Mouse (Mus musculus): ENCODE results near the gene Prdm4.

Prdm4 gene

DNA sequence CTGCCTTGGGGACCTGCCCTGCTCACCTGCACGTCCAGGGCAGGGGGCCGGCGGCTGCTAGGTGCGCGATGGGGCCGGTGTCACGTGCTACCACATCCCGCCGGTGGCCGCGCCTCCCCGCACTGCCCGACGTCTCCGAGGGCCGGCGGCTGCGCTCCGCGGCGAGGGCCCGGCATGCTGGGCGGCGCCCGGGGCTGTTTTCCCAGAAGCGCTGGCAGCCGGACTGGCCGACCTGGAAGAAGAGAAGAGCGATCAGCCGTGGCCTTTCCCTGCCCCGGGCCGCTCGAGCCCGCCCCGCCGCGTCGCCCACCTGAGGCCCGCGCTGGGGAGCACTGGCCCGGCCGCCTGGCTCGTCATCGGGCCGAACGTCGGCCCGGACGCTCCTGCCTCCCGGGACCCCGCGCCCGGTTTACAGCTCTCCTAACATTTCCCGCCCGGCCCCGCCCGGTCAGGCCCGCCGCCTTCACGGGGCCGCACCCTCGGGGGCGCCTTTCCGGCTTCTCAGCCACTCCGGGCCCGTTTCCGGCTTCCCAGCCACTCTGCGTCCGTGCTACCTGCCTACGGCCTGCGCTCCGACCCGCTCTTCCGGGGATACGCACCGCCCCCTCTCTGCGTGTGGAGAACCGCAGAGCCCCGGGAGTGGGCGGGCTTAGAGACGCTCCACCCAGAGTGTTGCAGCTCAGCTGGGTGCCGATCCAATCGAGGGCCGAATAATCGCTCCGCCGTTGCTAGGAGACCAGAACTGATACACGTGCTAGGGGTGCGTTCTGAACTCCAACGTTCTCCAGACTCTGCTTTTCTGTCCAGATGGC lies at the start of gene Prdm4:
Gene Prdm4 (minus strand): TSS at position 645 of the 812 bp plus-strand sequence.
- DNase-seq (ENCODE audit: low spot score): peak; percentile 99

DNA sequence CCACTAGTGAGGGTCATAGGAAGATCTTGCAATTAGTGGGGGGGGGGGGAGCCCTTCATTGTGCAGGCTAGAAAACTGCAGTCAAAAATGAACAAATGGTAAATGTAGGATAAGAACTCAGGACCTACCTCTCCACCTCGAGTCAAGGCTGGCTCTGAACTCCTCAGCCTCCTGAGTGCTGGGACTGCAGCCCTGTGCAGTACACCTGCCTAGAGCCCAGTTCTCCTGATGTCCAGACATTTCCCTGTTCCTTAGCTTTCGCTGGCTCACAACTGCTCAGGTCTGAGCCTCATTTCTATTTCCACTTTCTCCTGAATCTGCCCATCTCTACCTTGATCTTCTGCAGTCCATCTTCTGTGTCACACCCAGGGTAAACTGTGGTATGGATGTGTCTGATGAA lies 49.5 kb upstream of the Prdm4 start:
- DNase-seq (ENCODE audit: low spot score): no peak

DNA sequence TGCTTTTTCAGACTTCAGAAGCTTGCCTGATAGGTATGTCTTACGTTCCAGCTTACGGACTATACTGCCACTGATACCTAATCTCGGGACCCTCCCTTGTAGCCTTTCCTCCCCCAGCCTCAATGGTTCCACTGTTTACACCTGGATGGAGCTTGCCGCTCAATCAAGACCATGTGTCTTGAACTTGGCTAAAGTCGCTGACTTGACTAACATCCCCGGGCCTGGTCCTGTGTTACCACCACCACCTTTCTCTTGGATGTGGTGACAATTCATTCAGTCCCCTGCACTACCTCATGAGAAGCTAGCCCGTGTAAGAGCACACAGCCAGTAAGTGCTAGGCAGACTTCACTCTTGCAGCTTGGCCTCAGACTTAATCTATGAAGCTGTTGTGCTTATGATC lies 47.4 kb upstream of the Prdm4 start:
- no peak for DNase-seq (ENCODE audit: low spot score)

DNA sequence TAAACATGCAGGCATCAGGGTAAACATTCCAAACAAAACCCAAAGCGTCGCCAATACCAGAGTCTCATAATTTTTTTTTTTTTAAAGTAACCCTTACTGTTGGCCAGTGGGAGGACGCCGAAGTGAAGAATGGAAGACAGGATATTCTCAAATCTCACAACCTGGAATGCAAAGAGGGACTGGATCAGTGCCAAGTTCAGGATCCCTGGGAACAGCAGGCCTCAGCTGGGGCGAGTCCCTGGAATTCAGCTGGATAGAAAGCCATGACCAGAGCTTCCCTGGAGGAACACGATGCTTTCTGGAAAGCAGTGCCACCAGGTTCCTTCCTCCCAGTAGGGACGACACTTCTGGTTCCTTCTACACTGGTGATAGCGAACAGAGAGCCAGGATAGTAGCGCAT lies 46.0 kb upstream of the Prdm4 start:
- DNase-seq (ENCODE audit: low spot score): peak; percentile 26

DNA sequence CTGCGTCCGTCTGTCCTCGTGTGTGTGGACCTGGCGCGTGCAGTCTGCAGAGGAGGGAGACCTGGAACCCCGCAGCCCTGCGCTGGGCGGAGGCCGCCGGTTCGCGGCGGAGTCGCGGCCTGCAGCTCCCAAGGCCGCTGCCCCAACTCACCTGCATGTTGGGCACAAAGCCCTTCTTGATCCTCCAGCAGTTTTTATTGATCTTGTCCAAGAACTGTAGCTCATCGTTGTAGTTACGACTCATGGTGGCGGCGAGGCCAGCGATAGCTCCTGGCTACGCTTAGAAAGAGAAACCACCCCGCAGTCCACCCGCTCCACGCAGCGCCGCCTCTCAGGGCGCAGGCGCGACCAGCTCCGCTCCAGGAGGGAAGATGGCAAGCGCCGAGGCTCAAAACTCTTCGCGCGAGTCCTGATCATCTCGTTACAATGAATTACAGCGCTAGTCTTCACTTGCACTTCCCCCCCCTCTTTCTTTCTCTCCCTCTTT lies 40.6 kb upstream of the Prdm4 start, which contains the start of gene Rtcb:
Gene Rtcb (minus strand): TSS at position 360 of the 487 bp plus-strand sequence.
- DNase-seq (ENCODE audit: low spot score): peak; percentile 97

DNA sequence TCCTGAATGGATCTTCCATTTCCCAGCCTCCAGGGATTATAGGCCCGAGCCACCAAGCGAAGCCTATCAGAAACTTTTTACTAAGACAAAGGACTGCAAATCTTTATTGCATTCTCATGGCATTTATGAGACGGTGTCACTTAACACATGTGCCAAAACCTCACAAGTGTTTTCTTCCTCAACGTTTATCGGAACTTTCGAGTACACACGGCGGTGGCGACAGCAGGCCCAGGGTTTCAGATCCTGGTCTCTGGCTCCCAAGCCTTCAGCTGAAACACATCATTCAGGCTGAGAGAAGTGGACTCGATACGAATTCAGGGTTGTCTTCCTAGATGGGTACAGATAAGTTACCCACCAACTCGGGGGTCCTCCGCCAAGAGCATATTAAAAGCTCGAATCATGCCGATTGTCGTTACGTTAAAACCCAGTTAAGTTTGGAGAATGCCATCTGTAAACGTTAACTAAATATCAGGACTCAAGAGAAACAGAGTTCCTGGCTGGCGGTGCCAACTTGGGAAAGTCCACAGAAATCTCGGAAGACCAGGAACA lies 40.0 kb upstream of the Prdm4 start:
- no peak for DNase-seq (ENCODE audit: low spot score)

DNA sequence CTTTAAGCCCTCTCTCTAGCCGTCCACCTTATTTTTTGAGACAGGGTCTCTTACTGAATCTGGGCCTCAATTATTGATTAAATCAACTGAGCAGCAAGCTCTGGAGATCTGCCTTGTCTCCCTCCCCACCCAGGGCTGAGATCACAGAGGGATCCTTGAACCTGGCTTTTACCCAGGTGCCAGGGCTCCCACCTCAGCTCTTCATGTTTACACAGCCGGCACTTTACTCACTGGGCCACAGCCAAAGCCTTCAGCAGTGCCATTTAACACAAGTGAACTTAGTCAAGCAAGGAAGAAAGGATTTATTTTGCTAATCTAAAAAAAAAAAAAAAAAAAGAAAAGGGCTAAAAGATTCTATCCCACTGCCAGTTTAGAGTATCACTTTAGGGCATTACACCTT lies 37.5 kb upstream of the Prdm4 start:
- DNase-seq (ENCODE audit: low spot score): no peak

DNA sequence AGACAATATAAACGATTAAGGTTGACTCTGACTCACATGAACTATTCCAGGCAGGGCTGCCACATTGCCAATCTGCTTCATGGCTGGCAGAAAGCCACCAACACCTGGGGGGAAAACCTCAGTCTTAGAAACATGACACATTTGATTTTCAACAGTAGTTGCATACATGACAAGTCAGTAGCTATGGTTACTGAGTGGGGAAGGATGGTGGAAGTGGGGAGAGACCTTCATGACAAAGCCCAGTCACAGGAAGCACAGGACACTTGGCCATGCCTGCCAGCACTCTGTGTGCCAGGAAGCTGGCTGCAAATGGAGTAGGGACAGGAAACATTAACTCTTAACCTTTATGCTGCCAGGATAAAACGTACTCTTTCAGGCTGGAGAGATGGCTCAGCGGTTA lies 36.5 kb upstream of the Prdm4 start:
- no peak for DNase-seq (ENCODE audit: low spot score)

DNA sequence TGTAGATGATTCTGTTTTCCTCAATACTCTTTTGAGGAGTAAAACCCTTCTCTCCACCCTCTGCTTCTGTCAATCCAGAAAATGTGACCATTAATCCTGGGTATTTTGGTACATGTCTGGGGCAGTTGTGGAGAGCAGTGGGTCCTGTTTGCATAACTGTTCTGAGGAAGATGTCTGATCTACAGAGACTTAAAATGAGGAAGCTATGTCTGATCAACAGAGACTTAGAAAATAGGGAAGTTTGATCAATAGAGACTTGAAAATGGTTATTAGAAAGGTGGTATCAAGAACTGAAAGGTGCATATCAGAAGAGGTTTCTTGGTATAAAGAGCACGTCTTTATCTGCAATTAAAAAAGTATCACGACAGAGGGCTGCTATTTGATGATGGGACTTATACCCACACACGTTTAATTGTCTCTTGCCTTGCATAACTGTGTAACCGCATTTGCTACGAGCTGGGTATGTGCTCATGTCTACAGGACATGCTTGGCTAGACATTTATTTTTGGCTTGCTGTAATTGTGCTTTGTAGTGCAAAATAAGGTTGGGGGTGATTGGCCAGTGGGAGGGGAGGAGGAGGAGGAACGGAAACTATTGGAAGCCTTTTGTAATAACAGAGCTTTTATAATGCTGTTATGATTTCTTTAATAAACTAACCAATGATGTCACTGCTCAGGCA lies 35.0 kb upstream of the Prdm4 start:
- no peak for DNase-seq (ENCODE audit: low spot score)

DNA sequence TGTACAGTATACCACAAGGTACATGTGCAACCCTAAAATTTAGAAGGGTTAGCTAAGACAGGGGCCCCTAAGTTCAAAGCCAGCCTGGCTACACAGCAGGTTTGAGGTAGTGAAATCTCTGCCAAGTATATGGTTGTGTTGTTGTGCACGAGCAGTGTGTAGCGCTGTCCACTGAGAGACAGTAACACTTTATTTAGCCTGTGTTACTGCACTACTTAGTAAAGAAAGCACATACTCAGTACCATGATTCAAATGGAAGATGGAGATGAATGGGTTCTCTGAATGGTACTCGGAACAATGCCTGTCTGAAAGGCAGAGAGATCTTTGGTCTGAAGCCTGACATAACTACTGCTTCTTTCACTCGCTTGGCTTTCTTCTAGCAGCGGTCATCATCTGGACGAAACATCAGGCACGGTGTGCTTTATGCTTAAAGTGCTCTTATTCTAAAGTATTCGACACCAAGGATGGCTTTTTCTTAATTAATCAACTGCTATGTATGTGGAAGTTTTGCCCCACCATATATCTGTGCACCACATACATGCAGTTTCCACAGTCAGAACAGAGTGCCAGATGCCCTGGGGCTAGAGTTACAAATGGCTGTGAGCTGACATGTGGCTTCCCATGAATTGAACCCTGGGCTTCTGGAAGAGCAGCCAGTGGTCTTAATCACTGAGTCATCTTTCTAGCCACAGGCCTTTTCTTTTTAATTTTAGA lies 31.7 kb upstream of the Prdm4 start:
- no peak for DNase-seq (ENCODE audit: low spot score)

DNA sequence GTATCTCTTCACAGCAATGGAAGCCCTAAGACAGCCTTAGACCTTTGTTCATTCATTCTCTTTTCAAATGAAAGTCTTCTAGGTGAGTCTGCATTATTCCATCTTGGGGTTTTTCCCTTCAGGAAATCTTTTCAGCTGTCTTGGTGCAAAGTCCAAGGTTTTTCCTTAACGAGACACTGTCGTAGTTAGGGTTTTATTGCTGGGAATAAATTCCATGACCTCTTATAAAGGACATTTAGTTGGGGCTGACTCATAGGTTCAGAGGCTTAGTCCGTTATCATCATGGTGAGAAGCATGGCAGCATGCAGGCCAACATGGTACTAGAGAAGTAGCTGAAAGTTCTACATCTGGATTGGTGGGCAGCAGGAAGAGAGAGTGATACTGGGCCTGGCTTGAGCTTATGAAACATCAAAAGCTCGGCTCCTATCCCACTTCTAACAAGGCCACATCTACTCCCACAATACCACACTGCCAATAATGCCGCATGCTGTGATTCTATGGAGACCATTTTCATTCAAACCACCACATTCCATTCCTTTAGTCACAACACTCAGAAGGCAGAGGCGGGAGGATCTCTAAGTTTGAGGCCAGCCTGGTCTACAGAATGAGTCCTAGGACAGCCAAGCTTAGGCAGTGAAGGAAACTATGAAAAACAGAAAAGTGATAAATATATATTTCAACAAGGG lies 19.5 kb upstream of the Prdm4 start:
- no peak for DNase-seq (ENCODE audit: low spot score)

DNA sequence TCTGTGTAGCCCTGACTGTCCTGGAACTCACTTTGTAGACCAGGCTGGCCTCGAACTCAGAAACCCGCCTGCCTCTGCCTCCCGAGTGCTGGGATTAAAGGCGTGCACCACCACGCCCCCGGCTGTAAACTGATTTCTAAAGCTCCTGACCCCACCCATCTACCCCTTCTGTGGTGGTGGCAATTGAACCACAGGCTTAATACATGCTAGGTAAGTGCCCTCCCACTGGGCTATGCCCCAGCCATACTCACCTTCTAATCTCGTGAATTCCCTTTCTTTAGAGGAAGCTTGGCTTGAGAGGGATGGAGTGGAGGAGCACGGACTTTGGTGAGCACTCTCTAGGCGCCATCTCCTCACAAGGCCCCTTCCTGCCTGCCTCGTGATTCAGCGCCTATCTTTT lies 13.0 kb upstream of the Prdm4 start:
- no peak for DNase-seq (ENCODE audit: low spot score)

DNA sequence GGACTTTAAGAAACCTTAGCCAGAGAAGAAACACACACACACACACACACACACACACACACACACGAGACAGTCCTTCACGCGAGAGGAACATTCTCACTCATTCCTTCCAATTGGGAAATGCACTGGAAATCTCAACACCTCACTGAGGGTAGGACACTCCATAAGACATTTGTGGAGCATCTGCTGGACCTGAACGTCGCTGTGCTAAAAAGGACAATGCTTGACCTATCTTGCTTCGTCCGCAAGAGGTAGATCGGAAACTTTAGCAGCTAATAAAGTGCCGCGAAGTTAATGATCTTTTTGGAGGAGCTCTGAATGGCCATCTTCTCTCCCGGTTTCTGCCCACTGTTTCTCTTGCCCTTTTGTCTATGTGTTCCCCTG lies 12.3 kb upstream of the Prdm4 start:
- DNase-seq (ENCODE audit: low spot score): no peak

DNA sequence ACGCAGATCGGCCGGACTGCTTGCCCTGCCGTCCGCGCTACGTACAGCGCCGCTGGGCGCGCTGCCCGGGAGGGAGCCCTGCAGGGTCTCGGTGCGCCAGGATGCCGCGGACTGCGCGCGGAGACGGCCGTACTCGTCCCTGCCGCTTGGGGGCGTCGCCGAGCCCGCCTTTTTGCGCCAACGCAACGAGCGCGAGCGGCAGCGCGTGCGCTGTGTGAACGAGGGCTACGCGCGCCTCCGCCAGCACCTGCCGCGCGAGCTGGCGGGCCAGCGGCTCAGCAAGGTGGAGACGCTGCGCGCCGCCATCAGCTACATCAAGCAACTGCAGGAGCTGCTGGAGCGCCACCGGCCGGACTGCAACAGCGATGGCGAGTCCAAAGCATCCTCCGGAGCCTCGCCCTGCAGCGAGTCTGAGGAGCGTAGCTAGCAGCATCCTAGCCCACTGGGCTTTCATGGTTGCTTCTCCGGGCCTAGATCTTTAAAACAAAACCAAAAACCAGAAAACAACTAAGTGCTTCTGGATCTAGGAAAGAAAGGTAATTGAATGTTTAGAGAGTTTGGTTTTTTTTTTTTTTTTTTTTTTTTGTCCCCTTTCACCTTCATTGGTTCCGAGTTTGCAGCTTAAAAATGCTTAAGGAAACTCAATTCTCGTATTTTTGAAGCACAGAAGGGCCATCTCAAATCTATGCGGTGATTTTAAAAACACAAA lies 11.7 kb upstream of the Prdm4 start:
- DNase-seq (ENCODE audit: low spot score): peak; percentile 89

DNA sequence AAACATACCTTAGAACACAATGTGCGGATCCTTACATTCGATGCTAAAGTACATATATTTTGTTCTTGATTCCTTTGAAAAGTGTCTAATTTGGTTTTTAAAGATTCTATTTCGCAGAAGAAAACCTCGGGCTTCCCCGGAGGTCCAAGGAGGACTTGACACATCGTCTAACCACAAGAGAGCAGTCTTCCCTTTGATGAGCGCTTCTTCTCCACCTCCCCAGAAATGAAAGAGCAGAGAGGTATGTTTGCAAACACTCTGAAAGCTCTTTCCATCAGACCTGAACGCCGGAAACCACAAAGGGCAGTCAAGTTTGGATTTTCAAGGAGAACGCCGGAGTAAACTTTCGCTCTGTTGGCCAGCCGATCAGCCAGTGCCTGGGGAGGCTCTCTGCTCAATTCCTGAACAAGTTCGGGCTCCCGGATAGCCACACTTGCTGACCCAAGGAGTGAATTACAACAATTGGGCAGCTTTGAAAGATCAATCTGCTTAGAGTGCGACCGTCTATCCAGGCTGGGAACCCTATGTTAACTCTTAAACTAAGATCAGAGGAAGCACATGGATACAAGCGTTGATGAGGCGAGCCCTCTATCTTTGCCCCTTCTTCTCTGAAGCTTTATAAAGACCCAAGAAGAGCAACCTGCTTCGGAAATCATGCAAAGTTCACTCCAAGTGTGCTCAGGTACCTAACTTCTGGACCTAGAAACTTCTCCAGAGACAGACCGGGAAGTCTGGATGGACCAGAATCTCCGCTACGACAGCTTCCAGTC lies 10.9 kb upstream of the Prdm4 start, which contains the start of gene Ascl4:
Gene Ascl4 (plus strand): TSS at position 6 of the 770 bp plus-strand sequence.
- no peak for DNase-seq (ENCODE audit: low spot score)

DNA sequence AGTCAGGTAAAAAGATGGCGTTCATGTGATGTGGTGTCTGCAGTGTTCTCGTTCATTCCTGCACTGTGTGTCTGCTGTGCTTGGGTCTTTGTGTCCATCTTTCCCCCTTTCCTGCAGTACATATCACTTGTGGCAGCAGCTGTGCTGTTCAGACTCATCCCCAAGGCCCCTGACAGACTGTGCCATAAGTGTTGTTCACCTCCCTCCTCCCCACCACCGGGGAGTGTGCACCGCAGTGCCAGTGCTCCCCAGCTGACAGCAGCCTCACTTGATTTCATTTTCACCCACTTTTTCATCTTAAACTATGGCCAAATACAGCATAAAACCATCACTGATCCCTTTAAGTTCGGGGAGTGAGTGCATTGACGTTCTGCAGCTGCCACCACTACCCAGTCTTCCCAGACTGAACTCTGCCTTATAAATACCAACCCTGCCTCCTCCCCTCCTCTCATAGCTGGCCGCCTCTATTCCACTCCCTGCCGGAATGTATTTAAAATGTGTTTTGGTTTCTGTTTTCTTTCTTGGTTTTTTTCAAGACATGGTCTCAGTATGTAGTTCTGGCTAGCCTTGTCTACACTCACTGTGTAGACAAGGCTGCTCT lies 37.0 kb downstream of the Prdm4 start:
- no peak for DNase-seq (ENCODE audit: low spot score)

DNA sequence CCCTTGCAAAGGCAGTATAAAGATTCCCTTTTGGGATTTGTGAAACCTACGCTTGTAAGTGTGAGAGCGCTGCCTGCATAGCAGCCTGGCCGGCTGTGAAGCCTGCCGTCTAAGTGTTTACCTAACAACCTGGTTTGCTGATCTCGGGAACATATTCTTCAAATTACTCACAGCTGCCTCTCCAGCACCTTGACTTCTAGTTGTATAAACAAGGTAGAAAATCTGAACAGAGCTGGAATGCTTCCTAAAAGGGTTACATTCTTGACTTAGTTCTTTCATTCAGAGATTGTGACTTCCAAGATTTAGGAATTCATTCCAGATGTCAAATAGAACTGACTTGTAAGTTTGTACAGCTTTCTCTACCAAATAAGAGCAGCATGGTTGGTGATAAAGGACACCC lies 41.1 kb downstream of the Prdm4 start:
- no peak for DNase-seq (ENCODE audit: low spot score)

DNA sequence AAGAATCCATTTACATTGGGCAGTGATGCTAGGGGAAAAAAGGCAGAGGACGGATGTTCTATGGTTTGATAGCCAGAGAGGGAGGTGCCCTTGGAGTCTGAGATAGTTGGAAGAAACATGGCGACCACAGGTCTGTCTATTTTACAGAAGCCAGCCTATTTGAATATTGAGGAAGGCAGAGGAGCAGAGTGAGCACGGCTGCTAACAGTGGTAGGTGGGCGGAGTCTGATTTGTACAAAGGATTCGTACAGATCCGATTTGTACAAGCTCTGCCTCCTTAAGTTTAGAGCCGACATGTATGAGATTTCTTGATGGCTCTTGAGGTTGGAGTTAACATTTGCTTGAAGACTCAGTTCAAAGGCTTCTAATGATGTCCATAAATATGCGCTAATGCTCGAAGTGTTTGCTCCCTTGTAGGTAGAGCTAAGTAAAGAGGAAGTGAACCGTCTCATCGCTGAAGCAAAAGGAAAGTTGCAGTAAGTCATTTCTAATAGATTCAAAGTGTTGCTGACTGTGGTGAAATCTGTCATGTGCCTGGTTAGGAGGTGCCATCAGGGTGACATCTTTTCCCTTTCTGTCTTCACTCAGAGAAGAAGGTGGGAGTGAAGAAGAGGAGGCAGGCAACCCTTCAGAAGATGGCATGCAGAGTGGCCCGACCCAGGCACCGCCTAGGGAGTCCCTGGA lies 42.9 kb downstream of the Prdm4 start:
- no peak for DNase-seq (ENCODE audit: low spot score)

DNA sequence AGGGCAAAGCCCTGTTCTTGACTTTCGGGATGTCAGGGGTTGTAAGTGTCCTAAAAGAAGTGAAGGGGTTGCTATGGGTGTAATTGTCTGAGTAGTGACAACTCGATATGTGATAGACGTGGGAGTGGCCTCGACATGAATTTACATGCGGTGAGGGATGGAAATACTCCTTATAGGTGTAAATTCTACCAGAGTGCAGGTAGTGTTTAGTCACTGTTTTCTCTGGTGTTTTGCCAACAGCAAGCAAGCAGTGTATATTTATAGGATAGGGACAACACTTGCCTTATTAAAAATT lies 44.5 kb downstream of the Prdm4 start:
- no peak for DNase-seq (ENCODE audit: low spot score)

All from testis, postnatal 14 days (tissue).